Mouse (Mus musculus) intestine, embryonic 14.5 days (tissue): ENCODE results near the gene Mcu. TPM values are rescaled to one million over a fixed set of nuclear protein-coding genes. Genes with fewer than 3 reads are reported as not detected.

ENCODE experiments used
- ATAC-seq: fragments of 200-750 bp; cut with Nextera tagmentation; replicated peaks from 2 replicates; pipeline ENCODE4 v1.8.0; 2017; ENCODE audit warnings: low read depth, moderate number of reproducible peaks, moderate TSS enrichment, moderate library complexity; ENCODE audit not compliant: low FRiP score, low TSS enrichment
- DNase-seq: peaks from one replicate; pipeline ENCODE4 v3.0.0-alpha.2; 2018; ENCODE audit warnings: low spot score
- H3K27ac ChIP-seq: fragments of 300-500 bp; sonication (generic); 2 replicates; pipeline ENCODE4 v1.5.1; 2014; ENCODE audit warnings: low read depth, mild to moderate bottlenecking, control low read depth
- H3K27me3 ChIP-seq: fragments of 300-500 bp; sonication (generic); replicated peaks from 2 replicates; pipeline ENCODE4 v1.6.1; 2014; ENCODE audit warnings: low read length, control low read depth; ENCODE audit not compliant: control insufficient read depth, insufficient read depth
- H3K36me3 ChIP-seq: fragments of 300-500 bp; sonication (generic); 2 replicates; pipeline ENCODE4 v1.6.1; 2014; ENCODE audit warnings: low read length, control low read depth; ENCODE audit not compliant: control insufficient read depth, insufficient read depth
- H3K4me1 ChIP-seq: fragments of 300-500 bp; sonication (generic); replicated peaks from 2 replicates; pipeline ENCODE4 v1.6.1; 2014; ENCODE audit warnings: low read length, control low read depth, mixed read lengths; ENCODE audit not compliant: control insufficient read depth, insufficient read depth
- H3K4me2 ChIP-seq: fragments of 300-500 bp; sonication (generic); 2 replicates; pipeline ENCODE4 v1.6.1; 2014; ENCODE audit warnings: low read length
- H3K4me3 ChIP-seq: fragments of 300-500 bp; sonication (generic); 2 replicates; pipeline ENCODE4 v1.5.1; 2014; ENCODE audit warnings: low read depth, low read length, control low read depth, mixed read lengths
- H3K9ac ChIP-seq: fragments of 300-500 bp; sonication (generic); 2 replicates; pipeline ENCODE4 v1.6.1; 2014; ENCODE audit warnings: mild to moderate bottlenecking, low read length
- H3K9me3 ChIP-seq: fragments of 300-500 bp; sonication (generic); 2 replicates; pipeline ENCODE4 v1.6.1; 2016; ENCODE audit warnings: low read length, control low read depth; ENCODE audit not compliant: control insufficient read depth
- WGBS: fragments of 180-500 bp; shearing (Covaris S2); extraction: QIAGEN DNeasy Blood & Tissue Kit; methylation state at CpG from one replicate; pipeline ENCODE4 v1.1.7; 2014; 5-methylcytosine and 5-hydroxymethylcytosine counted together
- polyA plus RNA-seq: library from polyadenylated mRNA; unstranded; fragments of >200 nt; fragmentation: Nextera tagmentation; extraction: Ambion mirVana; gene quantifications from 2 replicates; pipeline ENCODE4 v1.2.1, GENCODE M21; 2014

The Mcu gene
- polyA plus RNA-seq, 1 experiment from 2014 or later: 60.2 TPM

DNA sequence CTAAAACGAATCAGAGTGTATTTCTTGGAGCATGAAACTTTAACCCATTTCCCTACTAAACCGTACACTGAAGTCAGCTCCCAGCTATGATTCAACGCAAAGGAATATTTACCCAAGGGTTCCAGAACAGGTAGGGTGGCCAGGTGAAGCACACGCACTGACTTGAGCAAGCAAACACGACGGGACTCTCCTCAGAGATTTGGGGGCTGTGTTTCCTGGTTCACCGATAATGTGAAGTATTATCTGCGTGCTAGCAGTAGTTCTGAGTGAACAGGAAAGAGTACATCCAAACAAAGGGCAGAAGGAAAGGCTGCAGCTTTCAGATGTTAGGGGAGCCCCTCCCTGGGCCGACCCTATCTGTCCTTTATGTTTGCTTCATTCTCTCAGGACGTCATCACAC is 4.9 kb upstream of the Mcu start:
- Histone ChIP-seq H3K4me3 (no peak overlapping the region), H3K27me3 (no peaks in the 10 kb centered on the region), H3K4me1 (peaks cover 8% of the 10 kb centered on the region), H3K9me3 (no peaks in the 10 kb centered on the region), H3K4me2 (no peak overlapping the region), H3K9ac (no peak overlapping the region), H3K36me3 (no peaks in the 10 kb centered on the region), H3K27ac (no peak overlapping the region)
- DNase-seq: no peak
- no peak for ATAC-seq
- WGBS: 45% methylated on average over 10 of the region's 10 CpGs

DNA sequence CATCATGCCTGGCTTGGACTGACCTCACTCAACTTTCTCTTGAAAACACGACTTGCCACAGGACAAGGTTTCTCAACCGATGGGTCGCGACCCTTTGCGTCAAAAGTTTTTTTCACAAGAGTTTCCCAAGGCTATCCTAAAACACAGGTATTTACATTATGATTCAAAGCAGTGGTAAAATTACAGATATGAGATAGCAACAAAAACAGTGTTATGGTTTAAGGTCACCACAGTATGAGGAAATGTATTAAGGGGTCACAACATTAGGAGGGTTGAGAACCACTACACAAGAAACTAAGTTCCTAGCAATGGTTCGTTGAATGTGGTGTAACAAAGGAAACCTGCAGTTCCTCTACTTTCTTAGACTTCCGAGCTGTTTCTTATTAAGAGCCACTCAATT is 1.3 kb upstream of the Mcu start:
- ATAC-seq (no peak), DNase-seq (no peak)
- H3K4me2 ChIP-seq: no peak overlapping the region
- no peaks in the 10 kb centered on the region for H3K9me3 ChIP-seq
- H3K36me3 ChIP-seq: no peaks in the 10 kb centered on the region
- H3K27me3 ChIP-seq: no peaks in the 10 kb centered on the region
- WGBS: 91% methylated on average over 7 of the region's 7 CpGs
- H3K9ac ChIP-seq: no peak overlapping the region
- no peak overlapping the region for H3K4me3 ChIP-seq
- H3K4me1 ChIP-seq: peaks cover 25% of the 10 kb centered on the region
- no peak overlapping the region for H3K27ac ChIP-seq

DNA sequence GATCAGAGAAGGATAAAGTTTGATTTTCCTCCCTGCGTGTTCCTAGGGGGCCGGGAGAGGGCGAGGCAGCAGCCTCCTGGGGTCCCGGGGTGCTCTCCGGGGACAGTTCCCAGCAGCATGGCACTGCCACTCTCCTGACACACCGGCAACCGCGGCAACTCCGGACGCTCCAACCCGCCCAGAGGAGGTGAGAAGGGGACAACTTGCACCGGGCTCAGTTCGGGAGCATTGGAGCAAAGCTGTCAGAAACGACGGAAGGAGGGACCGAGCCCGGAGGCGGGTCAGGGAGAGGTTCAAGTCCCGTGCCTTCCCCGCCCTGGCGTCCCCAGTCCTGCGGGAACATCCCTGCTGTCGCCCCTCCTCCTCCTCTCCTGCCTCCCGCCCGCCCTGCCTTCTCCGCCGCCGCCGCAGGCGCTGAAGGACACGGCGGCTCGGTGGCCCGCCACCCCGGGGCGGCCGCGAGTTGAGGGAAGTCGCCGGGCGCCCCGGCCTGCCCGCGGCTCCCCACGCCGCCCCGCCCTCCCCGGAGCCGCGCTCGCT is 441 bp downstream of the Mcu start, which contains the start of gene Gm10322:
TSS of gene Gm10322 (plus strand) at position 83 of the 540 bp plus-strand sequence.
- Histone ChIP-seq H3K36me3 (no peaks in the 10 kb centered on the region), H3K4me1 (peaks cover 20% of the 10 kb centered on the region), H3K27me3 (no peaks in the 10 kb centered on the region), H3K4me2 (peak within 1 kb of the TSS; percentile 74), H3K9ac (peak within 1 kb of the TSS; percentile 93), H3K9me3 (no peaks in the 10 kb centered on the region), H3K4me3 (peak within 1 kb of the TSS; percentile 81), H3K27ac (peak within 1 kb of the TSS; percentile 80)
- under 1% methylated on average over 34 of the region's 51 CpGs for WGBS
- DNase-seq (peak; percentile 80), ATAC-seq (peak; percentile 76)

DNA sequence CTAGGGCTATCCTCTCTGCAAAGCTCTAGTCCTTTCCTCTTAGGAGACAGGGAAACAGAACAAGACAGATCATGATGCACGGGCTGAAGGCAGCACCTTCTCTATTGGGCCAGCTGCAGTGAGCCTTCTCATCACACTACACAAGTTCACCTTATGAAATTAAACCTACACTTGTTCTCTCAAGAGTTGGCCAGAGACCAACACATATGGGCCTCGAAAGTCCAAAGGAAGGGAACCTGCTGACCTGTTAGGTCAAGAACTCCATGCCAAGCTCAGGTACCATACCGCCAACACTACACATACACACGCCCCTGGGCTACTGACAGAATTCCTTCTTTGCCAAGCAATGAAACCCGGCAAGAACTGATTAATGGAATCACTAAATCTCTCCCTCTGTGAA is 1.1 kb downstream of the Mcu start:
- no peak for ATAC-seq
- DNase-seq: no peak
- WGBS: 30% methylated on average over 5 of the region's 5 CpGs
- Histone ChIP-seq H3K27ac (no peak overlapping the region), H3K9ac (peak overlapping the region; percentile 93), H3K4me1 (peaks cover 20% of the 10 kb centered on the region), H3K4me2 (peak overlapping the region; percentile 74), H3K9me3 (no peaks in the 10 kb centered on the region), H3K4me3 (peak overlapping the region; percentile 81), H3K27me3 (no peaks in the 10 kb centered on the region), H3K36me3 (no peaks in the 10 kb centered on the region)

DNA sequence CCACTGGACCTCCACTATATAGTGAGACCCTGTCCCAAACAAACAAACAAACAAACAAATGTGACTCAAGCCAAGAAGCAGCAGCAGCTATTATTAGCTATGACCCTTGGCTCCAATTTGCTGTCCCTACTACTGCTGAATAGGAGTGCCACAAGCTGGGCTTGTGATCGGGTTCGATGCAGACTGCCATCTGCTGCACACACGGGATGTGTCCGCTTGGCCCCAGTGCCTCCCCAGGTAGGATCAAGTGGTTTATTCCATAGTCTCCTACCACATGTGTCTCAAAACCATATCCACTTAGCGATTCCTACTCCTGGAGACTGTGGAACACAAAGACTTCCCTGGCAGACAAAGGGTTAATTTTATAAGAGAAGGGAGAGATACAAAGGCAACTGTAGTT is 2.4 kb downstream of the Mcu start:
- Histone ChIP-seq H3K27ac (no peak overlapping the region), H3K4me1 (peaks cover 20% of the 10 kb centered on the region), H3K9me3 (no peaks in the 10 kb centered on the region), H3K36me3 (no peaks in the 10 kb centered on the region), H3K4me3 (no peak overlapping the region), H3K4me2 (no peak overlapping the region; the same call in 1 of the 2 replicates), H3K27me3 (no peaks in the 10 kb centered on the region), H3K9ac (no peak overlapping the region)
- ATAC-seq: no peak
- 92% methylated on average over 5 of the region's 5 CpGs for WGBS
- no peak for DNase-seq

DNA sequence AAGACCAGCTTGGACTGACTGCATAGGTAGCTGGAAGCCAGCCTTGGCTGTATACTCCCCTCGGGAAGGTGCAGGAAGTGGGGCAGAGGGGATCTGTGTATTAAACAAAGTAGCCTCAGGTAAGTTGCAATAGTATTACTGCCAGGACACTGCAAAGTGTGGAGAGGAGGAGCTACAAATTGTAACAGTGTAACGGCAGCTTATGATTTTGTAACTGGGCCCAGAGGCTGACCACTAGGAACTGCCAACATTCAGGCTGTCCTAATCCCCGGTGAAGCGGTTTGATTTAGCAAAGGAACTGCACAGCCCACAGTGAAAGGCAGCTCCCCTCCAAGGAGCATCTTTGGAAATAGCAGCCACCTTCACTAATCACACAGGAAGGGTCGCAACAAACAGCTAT is 3.2 kb downstream of the Mcu start:
- H3K36me3 ChIP-seq: no peaks in the 10 kb centered on the region
- H3K27me3 ChIP-seq: no peaks in the 10 kb centered on the region
- no peak overlapping the region for H3K9ac ChIP-seq
- H3K9me3 ChIP-seq: no peaks in the 10 kb centered on the region
- H3K4me3 ChIP-seq: no peak overlapping the region
- ATAC-seq (no peak), DNase-seq (no peak)
- peaks cover 20% of the 10 kb centered on the region for H3K4me1 ChIP-seq
- no peak overlapping the region for H3K4me2 ChIP-seq
- H3K27ac ChIP-seq: no peak overlapping the region
- WGBS: 72% methylated on average over 5 of the region's 5 CpGs

DNA sequence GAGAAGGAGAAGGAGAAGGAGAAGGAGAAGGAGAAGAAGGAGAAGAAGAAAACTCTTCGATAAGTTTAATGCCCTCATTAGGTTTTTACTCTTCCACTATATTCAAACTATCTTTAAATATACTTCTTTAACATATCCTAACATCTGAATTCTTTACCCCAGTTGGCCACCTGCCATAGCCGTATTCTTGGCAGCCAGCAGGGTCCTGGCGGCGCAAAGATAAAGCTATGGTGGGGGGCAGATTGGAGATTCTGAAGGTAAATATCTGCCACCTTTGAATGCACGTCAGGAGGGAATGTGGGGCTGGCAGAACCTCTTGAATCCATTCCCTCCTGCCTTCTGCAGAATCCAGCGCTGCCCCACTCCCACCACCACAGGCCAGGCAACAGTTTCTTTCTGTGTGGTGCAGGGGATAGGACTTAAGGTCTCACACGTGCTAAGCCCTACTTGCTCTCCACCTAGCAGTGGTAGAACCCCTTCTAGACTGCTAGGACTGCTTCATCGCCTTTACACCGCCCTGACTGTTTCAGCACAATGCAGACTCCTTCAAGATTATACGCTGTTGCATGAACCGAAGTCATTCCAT is 11.5 kb downstream of the Mcu start:
- no peaks in the 10 kb centered on the region for H3K9me3 ChIP-seq
- no peak overlapping the region for H3K4me3 ChIP-seq
- no peaks in the 10 kb centered on the region for H3K36me3 ChIP-seq
- H3K4me1 ChIP-seq: peaks cover 7% of the 10 kb centered on the region
- no peaks in the 10 kb centered on the region for H3K27me3 ChIP-seq
- ATAC-seq (no peak), DNase-seq (no peak)
- H3K27ac ChIP-seq: no peak overlapping the region
- no peak overlapping the region for H3K4me2 ChIP-seq
- 66% methylated on average over 11 of the region's 11 CpGs for WGBS
- no peak overlapping the region for H3K9ac ChIP-seq

DNA sequence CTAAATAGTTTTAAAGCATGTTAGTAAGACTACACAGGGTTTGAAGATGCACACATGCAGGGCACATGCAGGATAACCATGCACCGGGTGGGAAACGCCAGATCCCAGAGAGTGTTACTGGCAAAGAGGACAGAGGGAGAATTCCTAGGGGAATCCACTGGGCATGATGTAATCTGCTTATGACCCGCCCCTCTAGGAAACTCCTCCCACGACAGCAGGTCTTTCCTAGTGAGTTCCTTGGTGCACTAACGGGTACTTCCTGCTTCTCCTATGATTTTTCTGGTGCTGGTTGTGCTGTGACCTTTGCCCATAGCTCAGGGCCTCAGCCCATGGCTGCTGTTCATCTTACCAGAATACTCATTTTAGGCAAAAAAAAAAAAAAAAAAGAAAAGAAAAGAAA is 12.6 kb downstream of the Mcu start:
- DNase-seq: no peak

DNA sequence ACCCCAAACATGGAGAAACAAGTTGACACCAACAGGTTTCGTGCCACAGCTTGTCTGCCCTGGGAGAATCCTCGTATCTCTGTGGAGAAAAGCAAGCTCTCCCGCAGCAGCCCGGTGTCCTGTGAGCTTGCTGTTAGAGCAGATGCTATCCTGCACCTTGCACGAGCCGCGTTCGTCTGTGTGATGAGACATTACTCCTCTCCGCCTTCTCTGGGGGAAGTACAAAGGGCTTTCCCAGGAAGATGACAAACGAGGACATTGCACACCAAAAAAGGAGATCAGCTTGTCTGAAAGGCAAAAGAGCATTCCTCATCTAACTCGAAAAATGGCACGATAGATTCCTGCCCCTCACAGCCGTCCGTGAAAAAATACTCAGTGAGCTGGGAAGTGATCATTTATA is 13.6 kb downstream of the Mcu start:
- 45% methylated on average over 14 of the region's 14 CpGs for WGBS
- ATAC-seq (no peak), DNase-seq (no peak)
- H3K9me3 ChIP-seq: no peaks in the 10 kb centered on the region
- H3K36me3 ChIP-seq: no peaks in the 10 kb centered on the region
- no peaks in the 10 kb centered on the region for H3K27me3 ChIP-seq
- peak overlapping the region; percentile 59; the same call in 1 of the 2 replicates for H3K27ac ChIP-seq
- H3K4me3 ChIP-seq: no peak overlapping the region
- H3K4me1 ChIP-seq: peaks cover 7% of the 10 kb centered on the region
- no peak overlapping the region for H3K4me2 ChIP-seq
- H3K9ac ChIP-seq: no peak overlapping the region

More for the DNA sequence above, 12.6 kb downstream of the Mcu start:
- H3K4me1 ChIP-seq: peaks cover 7% of the 10 kb centered on the region
- H3K4me3 ChIP-seq: no peak overlapping the region
- 52% methylated on average over 5 of the region's 5 CpGs for WGBS
- ATAC-seq: no peak
- H3K4me2 ChIP-seq: no peak overlapping the region
- no peak overlapping the region for H3K9ac ChIP-seq
- no peak overlapping the region for H3K27ac ChIP-seq
- no peaks in the 10 kb centered on the region for H3K27me3 ChIP-seq
- no peaks in the 10 kb centered on the region for H3K9me3 ChIP-seq
- H3K36me3 ChIP-seq: no peaks in the 10 kb centered on the region
